Mouse (Mus musculus) urinary bladder, adult 18-20 months (tissue): ENCODE data around the gene Ky.
A peak's percentile ranks its signal among the peaks of the same experiment; 100 is the strongest.

Source experiments
- DNase-seq, 2 experiments: peaks; one replicate each; pipeline ENCODE4 v3.0.0; 2022; ENCODE audit warnings: low spot score in 2 of 2, mixed read lengths in 2 of 2

Gene Ky

GRCm38 (mm10) chr9:102502015-102502633 is 3.4 kb upstream of the Ky start:
- DNase-seq: no peak

GRCm38 (mm10) chr9:102504716-102505378 is 703 bp upstream of the Ky start:
- no peak for DNase-seq

- no peak for DNase-seq
These were observed 2.8 kb downstream of the Ky start for GRCm38 (mm10) chr9:102508315-102508714.

- DNase-seq: no peak
These were observed 5.9 kb downstream of the Ky start for GRCm38 (mm10) chr9:102511423-102511822.

- DNase-seq: no peak
These were observed 8.0 kb downstream of the Ky start for GRCm38 (mm10) chr9:102513578-102513977.

- DNase-seq: no peak
These were observed 12.9 kb downstream of the Ky start for GRCm38 (mm10) chr9:102518443-102518842.

- DNase-seq: no peak
These were observed 15.8 kb downstream of the Ky start for GRCm38 (mm10) chr9:102521396-102521795.

- no peak for DNase-seq
These were observed 22.6 kb downstream of the Ky start for GRCm38 (mm10) chr9:102528106-102528505.

GRCm38 (mm10) chr9:102528561-102528960 is 23.0 kb downstream of the Ky start:
- no peak for DNase-seq

- no peak for DNase-seq
These were observed 23.5 kb downstream of the Ky start for GRCm38 (mm10) chr9:102529008-102529407.

GRCm38 (mm10) chr9:102531051-102531892 is 25.7 kb downstream of the Ky start:
- no peak for DNase-seq

GRCm38 (mm10) chr9:102536968-102537367 is 31.4 kb downstream of the Ky start:
- DNase-seq: no peak

- DNase-seq: no peak
These were observed 34.1 kb downstream of the Ky start for GRCm38 (mm10) chr9:102539699-102540098.

- DNase-seq: no peak
These were observed 36.1 kb downstream of the Ky start for GRCm38 (mm10) chr9:102541666-102542065.

- no peak for DNase-seq
These were observed 37.0 kb downstream of the Ky start for GRCm38 (mm10) chr9:102542540-102542939.

GRCm38 (mm10) chr9:102543761-102544115 is 38.2 kb downstream of the Ky start:
- DNase-seq: no peak

- DNase-seq: no peak
These were observed 38.7 kb downstream of the Ky start for GRCm38 (mm10) chr9:102544116-102544772.

GRCm38 (mm10) chr9:102544773-102545366 is 39.3 kb downstream of the Ky start:
- DNase-seq: peak; percentile 58 to 78

GRCm38 (mm10) chr9:102545406-102546255 is 40.1 kb downstream of the Ky start:
- no peak for DNase-seq

GRCm38 (mm10) chr9:102546256-102547027 is 40.9 kb downstream of the Ky start:
- no peak for DNase-seq
